Mouse (Mus musculus): ENCODE results near the gene Tnfrsf22.

Gene Tnfrsf22

DNA sequence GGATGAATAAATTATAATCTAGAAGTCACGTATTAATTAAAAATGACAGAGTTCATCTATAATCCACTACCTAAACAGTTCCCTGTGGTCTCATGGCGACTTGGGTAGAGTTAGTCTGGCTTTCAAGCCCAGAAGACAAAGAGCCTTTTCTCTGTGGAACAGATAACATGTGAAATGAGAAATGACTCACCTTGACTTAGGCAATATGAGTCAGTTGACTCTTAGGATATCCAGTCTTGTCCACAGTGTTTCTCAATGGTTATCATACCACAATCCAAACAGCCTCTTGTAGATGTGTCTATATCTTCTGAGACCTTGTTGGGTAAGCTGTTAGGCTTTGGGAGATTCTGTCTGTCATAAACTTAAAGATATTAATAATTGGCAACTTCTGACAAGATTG, 18.0 kb downstream of the Tnfrsf22 start:
- DNase-seq (ENCODE audit: low spot score): no peak

DNA sequence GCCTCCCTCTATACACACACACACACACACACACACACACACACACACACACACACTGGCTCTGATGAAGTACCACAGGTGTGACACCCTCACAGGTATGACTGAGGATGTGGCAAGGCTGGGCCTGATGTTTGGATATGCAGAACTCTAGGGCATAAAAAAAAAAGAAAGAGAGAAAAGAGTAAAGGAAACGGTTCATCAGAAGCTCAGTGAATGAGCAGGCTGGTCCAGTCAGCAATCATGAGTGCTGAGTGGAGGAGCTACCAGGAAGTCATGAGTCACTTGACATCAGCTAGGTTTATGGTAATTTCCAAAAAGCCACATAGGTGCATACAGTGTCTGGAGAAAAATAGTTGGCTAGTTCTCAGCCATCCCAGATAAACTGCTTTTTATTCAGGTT, 20.0 kb downstream of the Tnfrsf22 start:
- no peak for DNase-seq (ENCODE audit: low spot score)

DNA sequence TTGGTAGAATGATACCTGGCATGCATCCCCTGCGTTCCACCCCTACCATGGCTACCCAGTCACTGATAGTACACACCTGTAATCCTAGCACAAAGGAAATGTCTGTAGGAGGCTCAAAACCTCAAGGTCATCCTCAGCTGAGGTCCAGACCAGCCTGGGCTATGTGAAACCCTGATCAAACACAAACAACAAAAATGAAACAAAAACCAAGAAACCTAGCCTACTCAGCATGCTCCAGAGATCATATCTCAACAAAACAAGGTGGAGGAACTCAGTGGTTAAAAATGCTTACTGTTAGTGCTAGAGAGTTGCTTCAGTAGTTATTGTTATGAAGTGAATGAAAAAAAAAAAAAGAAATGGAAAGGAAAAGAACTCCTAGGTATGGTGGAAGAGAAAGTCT, 20.9 kb downstream of the Tnfrsf22 start, which contains the start of gene Tnfrsf26:
Gene Tnfrsf26, minus strand, starts transcription at position 183 of the 400 bp plus-strand sequence.
- no peak for DNase-seq (ENCODE audit: low spot score)

DNA sequence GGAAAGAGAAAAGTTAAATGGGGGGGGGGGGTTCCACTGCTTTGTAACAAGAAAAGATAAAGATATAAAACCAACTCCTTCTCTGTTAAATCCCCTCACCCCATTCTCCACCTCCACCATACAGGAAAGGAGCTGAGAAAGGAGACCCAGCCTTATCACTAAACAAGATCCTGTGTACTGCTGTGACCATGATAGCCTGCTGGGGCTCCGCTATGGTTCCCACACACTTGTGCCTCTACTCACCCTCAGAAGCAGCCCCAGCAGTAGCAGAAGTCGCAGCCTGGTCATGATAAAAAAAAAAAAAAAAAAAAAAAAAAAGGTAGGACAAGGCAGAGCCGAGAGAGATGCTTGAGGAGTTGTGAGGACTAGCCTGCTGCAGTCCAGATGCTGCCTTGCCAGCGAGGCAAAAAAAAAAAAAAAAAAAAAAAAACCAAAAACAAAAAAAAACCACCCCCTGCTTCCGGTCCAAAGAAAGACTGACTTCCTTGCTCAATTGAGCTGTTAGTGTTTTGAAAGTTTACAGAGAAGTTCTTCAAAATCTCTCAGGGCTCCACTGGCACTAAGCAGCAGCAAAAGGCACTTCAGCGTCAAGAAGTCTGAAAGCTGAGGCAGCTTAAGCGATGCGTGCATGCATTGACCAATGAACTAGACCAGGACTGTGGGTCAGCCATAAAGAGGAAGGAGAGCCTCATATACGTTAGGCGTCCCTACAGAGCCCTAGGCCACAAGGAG, 21.7 kb downstream of the Tnfrsf22 start:
- DNase-seq (ENCODE audit: low spot score): no peak

DNA sequence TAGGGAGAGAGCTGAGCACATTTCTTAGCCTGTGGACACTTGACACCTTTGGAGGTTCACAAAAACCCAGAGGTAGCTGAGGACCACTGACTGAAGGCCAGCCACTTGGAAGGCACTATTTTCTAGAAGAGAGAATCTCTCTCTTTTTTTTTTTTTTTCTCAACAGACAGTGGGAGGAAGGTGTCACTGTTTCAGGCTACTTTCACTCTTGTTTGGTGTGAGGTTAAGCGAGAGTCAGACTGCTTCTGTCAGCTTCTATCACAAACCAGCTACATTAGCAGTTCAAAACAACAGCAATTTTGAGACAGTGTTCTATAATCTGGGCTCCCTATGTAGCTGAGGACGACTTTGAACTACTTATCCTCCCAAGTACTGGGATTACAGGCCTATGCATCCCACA, 23.3 kb downstream of the Tnfrsf22 start:
- no peak for DNase-seq (ENCODE audit: low spot score)

DNA sequence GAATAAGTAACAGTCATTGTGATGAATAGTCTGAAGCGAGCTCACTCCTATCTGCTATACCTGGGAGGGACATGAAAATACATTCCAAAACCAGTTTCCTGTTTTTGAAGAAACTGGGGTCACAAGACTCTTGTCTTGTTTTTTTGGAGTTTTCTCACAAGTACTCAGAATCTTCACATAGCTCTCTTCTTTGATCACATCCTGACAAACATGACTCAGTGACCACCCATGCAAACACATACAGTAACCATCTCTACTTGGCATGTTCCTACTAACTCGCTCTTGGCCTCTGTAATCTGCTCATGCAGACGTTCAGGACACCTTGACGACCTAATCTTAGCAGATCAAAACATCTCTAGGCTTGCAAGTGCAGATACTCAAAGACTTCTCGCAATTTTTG, 24.3 kb downstream of the Tnfrsf22 start:
- no peak for DNase-seq (ENCODE audit: low spot score)

DNA sequence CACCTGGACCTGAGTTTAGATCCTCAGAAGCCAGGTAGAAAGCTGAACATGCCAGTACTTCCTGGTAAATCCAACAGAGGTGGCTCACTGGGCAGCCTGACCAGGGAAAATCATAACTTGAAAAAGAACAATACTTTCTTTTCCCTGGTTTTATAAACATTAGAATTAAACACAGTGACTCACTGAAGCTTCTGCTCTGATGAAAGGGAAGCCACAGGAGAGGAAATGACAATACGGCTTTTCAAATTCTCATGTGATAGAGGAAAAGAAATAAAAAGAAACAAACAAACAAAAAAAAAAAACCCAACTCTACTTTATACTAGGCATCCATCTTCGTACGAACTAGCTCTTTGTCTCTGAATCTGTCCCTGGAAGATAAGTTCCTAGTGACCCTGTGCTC, 24.9 kb downstream of the Tnfrsf22 start:
- no peak for DNase-seq (ENCODE audit: low spot score)

DNA sequence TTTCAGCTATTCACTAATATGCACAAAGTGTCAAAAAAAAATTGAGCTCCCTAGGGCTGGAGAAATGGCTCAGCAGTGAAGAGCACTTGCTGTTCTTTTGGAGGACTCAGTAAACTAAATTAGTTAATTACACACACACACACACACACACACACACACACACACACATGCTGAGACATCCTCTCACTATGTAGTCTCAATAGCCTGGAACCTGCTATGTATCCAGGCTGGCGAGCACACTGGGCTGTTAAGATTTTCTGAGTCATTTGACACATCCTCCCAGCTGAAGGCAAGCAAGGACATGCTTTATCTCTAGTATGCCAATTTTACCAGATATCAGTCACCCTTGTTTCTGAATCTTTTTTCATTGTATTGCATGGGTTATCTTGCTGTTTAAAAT, 28.5 kb downstream of the Tnfrsf22 start:
- no peak for DNase-seq (ENCODE audit: low spot score)

DNA sequence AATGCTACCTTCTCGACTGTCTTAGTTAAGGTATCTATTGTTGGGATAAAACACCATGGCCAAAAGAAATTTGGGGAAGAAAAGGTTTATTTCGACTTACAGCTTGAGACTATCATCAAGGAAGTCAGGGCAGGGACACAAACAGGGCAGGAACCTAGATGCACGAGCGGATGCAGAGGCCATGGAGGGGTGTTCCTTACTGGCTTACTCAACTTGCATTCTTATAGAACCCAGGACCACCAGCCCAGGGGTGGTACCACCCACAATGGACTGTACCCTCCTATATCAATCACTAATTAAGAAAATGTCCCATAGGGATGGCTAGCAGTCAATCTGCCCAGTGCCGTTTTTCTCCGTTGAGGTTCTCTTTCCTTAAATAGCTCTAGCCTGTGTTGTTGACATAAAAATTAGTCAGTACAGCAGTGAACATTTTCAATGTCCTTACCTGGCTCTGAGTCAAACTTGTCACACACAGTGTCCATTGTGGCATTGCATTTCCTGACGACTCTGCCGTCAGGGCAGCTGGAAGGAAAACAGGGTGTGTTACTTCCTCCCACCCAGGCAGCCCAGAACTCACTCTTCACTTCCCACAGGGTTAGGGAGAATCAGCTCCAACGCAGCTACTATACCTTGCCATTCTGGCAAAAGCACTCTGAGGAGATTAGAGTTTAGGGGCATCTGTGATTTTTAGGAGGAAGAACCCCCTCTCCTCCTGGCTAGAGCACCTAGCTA, 34.9 kb downstream of the Tnfrsf22 start:
- DNase-seq (ENCODE audit: low spot score): no peak

DNA sequence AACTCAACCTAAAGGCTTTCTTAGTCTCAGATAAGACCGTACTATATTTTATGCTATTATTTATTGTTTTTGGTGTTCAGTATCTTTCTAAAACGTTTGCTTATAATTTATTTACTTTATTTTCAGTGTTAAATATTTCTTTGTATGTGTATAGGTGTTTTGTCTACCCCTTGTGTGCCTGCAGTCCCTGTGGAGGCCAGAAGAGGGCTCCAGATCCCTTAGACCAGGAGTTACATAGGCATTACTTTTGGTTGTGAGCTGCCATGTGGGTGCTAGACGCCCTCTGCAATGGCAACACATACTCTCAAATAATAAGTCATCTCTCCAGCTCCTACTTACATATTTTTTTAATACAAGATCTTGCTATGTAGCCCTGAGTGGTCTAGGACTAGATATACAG, 37.2 kb downstream of the Tnfrsf22 start:
- peak; percentile 21 for DNase-seq (ENCODE audit: low spot score)

DNA sequence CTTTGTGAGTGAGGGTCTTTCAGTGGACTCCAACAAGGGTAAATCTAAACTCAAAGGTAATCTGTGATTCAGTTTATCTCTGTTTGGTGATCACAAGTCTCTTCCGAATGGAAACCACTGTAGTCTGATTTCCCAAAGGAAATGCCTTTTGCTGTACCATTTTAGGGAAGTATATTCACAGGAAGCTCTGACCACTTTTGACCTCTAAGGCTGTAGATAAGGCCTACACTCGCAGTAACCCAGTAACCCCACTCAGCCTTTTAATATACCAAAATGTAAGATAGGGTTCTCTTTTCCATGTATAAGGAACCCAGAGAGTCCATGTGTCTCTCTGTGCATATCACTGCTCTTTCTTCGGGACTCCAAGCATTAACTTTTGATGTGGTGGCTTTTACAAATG, 44.1 kb downstream of the Tnfrsf22 start:
- DNase-seq (ENCODE audit: low spot score): no peak

DNA sequence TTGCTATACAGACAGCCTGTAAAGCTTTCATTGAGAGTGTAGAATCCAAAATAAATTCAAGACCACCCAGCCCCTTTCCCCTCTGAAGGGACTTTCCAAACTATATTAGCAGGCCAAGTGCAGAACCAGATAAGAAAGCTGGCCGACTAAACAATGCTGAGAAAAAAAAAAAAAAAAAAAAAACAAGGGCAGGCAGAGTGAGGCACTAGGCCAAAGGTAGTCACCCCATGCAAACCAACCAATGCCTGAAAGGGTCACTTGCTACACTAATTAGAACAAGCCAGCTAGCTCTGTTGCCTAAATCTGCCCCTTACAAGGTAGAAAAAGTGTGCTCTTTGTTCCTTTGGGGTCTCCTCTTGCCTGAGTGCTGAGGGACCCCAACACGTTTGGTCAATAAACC, 44.6 kb downstream of the Tnfrsf22 start:
- no peak for DNase-seq (ENCODE audit: low spot score)

DNA sequence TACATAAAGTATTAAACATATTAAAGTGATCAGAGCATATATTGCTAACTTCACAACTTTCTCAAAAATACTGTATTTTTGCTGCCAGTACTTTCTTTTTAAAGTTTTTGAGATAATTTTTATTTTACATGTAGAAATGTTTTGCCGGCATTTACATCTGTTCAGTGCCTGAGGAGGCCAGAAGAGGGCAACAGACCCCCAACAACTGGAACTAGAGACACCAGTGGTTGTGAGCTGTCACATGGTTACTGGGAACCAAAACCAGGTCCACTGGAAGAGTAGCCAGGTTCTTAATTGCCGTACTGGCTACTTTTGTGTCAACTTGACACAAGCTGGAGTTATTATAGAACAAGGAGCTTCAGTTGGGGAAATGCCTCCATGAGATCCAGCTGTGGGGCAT, 47.8 kb downstream of the Tnfrsf22 start:
- no peak for DNase-seq (ENCODE audit: low spot score)

DNA sequence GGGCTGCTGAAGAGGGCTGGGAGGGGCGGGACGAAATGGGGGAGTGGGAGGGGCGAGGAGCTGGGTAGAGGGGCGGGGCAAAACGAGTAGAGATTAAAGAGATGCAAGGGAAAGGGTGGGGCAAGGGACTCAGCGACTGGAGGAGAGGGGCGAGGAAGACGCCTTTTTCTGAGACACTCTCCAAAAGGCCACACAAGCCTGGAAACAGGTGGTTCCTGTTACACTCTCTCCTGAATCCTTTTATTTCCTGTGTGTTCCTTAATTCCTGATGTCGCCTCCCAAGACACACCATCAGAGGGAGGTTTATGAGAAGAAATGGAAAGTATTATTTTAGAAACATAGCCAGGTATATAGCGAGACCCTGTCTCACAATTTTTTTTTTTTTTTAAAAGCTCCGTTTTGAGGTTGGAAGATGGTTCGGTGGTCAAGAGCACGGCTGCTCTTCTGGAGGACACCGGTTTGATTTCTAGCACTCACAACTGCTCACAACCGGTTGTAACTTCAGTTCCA, 49.2 kb downstream of the Tnfrsf22 start:
- no peak for DNase-seq (ENCODE audit: low spot score)

DNA sequence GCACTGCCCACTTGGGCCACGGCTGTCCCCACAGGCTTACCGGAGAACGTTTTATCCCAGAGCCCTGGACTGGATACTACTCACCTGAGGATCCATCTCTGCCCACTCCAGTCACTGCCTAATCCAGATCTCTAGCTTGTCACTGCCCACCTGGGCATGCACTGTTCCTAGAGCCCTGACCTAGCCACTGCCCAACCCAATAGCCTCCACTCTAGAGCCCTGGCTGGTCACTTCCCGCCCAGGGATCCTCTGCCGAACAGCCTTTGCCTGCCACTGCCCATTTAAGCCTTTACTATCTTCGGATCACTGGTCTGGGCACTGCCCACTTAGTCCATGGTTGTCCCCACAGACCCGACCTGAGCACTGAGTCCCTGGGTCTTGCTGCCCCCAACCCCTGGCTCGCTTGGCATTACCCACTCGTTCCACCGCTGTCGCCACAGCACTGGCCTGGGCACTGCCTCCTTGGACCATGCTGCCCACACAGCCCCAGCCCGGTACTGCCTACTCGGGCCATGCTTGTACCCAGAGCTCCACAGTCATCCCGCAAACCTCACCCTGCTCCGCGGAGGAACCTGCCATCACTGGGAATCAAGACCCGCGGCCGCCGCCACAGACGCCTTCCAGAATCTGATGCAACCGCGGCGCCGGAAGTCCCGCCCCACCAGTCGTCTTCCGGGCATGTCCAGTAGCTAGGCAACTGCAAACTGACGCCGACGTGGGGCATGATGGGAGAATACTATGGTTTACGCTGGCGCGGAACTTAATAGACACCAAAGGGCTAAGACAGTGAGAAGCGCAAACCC, 49.8 kb downstream of the Tnfrsf22 start, which contains the start of gene Cars:
Gene Cars, minus strand, starts transcription at position 663 of the 803 bp plus-strand sequence.
- peak; percentile 95 for DNase-seq (ENCODE audit: low spot score)

DNA sequence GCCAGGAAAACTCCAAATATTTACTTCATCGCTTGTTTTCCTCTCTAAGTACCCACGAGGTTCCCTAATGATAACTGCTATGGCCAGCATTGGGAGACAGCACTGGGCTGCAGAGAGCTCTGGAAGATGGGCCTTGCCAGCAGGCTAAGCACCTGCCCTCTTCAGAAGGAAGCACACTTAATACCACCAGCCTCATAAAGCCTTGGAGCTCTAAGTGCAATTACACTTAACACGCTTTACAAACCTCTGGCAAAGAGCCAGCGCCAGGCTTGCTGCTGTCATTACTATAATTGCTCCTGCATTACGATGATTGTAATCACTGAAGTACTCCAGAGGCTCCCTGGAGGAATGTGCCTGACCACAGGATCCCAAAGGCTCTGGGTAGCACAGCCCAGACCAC, 54.6 kb downstream of the Tnfrsf22 start:
- DNase-seq (ENCODE audit: low spot score): no peak

DNA sequence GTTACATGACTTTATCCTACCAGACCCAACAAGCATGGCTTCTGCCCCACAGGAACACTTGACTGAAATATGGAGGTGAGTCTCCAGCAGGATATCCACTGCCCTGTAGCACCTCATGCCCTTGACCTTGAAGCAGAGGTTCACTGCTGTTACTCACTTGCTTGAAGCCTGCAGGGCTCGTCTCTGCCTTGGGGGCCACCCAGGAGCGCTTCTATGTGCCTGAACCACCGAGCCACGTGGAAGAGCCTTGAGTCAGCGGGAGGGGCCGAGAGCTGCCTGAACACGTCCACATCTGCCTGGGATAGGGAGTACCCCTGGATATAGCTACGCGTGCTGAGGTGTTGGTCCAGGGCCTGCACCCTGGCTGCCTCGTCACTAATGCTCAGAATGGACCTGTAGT, 57.2 kb downstream of the Tnfrsf22 start:
- no peak for DNase-seq (ENCODE audit: low spot score)

DNA sequence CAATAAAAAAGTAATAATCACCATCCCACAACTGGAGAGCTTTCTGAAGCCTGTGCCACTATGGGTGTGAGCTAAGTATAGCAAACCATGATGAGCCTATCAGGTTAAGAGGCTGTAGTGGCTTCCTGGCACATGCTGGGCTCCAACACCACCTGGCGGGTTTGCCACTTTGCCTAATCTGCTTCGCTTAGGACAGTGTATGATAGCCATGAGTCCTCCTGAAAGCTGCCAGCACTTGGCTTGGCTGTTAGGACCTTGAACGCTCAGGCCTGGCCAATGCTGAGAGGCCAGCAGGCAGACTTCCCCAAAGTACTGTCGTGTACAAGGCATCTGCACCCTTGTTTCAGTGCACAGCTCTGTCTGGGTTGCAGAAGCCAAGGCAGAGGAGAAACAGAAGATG, 61.5 kb downstream of the Tnfrsf22 start:
- no peak for DNase-seq (ENCODE audit: low spot score)

DNA sequence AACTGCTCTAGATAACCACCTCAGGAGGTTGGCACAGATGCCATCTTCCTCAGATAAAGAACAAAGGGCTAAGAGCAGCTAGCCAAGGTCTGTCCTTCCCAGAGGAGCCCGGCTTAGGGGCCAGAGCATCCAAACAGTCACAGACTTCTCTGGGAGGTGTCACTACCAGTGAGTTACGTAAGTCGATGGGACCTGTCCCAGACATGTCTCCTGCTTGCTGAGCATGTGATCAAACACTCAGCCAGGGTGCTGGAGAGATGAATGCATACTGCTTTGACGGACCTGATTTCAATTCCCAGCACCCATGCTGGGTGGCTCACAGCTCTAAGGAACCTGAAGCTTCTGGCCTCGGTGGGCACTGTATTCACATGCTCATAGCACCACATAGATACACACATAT, 61.9 kb downstream of the Tnfrsf22 start:
- no peak for DNase-seq (ENCODE audit: low spot score)
